Mouse (Mus musculus): ENCODE measurements around the gene Sp2. TPM values are rescaled to one million over a fixed set of nuclear protein-coding genes. Genes with fewer than 3 reads are reported as not detected.
A peak's percentile ranks its signal among the peaks of the same experiment; 100 is the strongest.

Sp2 gene
- total and polyA plus RNA-seq, 3 experiments = 15.4 to 19.3 (median 18.6) TPM

- DNase-seq = no peak
Measured at GRCm38 (mm10) chr11:96995836-96996772, 13.3 kb upstream of the Sp2 start.

GRCm38 (mm10) chr11:96995031-96995430 is 12.3 kb upstream of the Sp2 start:
- DNase-seq = no peak

DNA sequence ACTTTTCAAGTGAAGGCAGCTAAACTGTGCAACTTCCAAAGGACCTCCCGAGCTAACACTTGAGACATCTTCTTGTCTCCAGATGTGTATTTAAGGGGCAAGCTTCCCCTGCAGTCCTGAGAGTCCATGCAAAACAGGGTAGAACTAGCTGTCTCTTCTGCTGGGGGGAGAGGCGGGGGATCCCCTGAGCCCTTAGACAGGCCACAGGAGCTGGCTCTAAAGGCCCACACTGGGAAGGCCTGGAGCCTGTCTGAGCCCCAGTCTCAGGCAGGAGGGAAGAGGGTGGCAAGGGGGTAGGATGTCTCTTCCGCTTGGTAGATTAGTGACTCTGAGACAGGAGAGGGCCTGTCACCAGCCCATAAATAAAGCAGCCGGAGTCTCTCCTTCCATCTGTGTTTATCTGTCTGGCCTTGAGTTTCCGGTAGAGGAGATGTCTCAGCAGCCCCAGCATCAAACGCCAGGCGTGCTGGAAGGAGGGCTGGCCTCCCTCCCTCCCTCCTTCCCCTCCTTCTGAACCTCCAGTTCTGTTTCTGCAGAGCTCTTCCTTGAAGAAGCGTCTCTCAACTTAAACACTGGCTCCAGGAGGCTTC is 10.1 kb upstream of the Sp2 start:
- DNase-seq = peak; percentile 50

DNA sequence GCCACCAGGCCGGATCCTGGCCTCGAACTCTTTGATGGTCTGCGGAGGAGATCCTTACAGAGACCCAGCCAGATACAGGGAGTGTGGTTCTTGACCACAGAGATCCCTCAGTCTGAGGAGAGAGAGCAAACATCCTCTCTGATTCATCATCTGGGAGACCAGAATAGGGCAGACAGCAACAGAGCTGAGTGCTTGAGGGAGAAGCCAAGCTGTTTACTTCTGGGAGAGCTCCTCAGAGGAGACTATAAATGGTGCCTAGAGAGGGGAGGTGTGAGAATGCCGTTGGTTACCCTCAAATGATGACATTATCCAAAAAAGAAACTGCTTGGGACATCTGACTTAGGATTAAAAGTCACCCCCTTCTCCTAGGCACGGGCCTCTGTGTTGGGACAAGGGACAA is 8.7 kb upstream of the Sp2 start:
- DNase-seq = no peak

DNA sequence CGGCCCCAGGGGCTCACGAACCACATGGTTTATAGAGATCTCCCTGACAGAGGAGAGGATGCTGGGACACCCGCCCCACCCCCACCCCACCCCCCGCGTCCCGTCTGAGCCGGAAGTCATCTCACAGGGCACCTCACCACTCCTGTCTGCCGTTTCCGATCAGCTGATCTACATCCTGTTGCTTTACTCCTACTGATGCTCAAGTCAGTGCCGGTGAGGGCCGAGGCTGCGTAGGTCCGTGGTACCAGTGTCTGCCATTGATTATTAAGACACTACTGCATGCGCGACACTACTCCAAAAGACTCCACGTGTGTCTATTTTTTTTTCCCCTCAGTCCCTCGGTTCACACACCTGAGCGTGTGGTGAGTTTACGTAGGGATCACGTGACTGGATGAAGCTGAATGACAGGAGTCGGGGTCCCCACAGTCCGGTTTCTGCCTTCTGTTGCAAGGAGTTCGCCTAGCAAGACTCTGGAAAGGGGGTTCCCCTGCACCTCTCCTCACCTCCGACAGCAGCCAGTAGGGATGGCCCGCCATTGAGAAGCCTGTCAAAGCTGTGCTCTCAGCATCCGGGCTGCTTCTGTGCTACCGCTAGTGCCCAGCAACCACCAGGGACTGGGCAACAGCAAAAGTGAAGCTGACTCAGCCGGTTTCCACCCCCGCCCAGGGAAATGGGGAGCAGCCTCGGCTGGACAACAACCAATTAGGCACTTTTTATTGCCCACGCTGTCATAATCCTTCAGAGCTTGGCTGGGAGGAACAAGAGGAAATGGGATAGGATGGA is 5.3 kb upstream of the Sp2 start:
- DNase-seq = no peak

DNA sequence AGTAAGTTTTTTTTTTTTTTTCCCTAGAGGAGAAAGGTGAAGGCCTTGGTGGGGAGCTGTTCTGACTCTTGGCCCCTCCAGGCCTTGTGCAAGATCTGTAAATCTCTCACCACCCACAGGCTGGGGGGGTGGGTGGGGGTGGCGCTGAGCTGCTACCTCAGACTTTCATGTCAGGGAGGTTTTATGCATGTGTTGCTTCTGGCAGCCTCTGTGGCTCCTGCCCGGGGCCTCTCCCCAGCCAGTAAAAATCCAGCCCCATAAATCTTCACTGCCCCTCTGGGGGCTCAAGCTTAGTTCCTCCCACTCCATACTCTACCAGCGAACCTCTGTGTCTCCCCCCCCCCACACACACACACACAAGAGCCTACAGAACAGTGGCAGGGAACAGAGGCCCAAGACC is 3.7 kb upstream of the Sp2 start:
- no peak for DNase-seq

GRCm38 (mm10) chr11:96984903-96985302 is 2.1 kb upstream of the Sp2 start:
- no peak for DNase-seq

GRCm38 (mm10) chr11:96982355-96982754 is 404 bp downstream of the Sp2 start:
- peak; percentile 81 for DNase-seq

DNA sequence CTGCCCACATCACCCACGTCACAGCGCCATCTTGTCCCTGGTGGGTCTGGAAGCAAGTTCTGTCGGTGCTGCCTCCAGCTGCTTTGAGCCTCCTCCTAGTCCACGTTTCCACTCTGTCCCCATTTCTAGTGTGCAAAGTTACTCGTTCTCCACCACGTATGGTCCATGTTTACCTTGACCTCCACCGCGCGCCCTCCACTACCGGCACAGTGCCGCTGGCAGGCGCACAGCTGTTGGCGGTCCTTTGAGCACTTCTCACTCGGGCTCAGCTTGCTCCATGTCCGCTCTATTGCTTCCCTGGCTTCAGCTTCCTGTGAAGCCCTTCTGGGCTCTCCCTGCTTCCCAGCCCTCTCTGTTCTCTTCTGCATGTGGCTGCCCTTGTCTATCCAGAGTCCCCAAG is 1.3 kb downstream of the Sp2 start:
- no peak for DNase-seq

GRCm38 (mm10) chr11:96980021-96980420 is 2.7 kb downstream of the Sp2 start:
- DNase-seq = peak; percentile 40

DNA sequence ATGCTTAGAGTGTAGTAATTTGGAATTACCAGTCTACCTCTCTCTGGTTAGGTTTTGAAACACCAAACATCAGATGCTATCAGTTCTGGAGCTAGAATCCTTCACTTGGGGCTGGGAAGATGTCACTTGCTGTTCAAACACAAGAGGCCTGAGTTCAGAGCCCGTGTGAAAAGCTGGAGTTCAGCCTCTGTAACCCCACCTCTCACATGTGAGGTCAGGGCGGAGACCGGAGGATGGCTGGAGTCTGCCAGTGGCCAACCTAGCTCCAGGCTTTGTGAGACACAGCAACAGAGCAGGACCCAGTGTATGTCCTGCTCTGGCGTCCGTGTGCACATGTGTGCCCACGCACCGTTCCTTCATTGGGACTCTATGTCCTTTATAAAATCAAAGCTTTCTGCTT is 3.4 kb downstream of the Sp2 start:
- no peak for DNase-seq

DNA sequence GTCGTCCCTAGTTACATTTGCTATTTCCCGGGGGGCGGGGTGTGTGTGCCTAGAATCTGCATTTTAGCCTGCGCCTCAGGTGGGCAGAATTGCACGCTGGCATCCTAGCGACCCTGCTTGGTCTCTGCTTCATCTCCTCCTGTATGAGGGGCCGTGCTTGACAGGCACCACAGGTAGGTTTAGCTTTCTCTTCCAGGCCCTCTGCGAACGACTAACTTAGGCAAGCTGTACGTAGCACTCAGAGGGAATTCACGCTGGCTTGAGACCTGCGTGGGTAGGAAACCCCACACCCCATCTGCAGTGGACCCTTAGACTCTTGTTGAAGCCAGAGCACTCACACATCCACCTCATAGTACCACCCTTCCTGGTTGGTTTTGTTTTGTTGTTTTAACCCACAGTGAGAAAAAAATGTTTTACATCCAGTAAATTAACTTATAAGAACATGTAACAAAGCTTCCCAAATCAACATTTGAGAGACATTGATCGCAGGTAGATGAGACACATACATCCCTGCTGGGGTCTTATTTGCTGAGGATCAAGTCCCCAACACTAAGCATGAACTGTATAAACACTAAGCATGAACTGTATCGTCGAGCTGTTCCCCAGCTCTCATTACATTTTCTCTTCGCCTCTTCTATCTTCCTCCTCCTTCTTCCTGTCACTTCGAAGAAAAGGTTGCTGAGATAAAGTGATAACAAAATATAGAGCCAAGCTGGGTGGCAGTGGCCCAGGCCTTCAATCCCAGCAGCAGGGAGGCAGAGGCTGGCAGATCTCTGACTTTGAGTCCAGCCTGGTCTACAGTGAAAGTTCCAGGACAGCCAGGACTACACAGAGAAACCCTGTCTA is 4.1 kb downstream of the Sp2 start:
- no peak for DNase-seq

GRCm38 (mm10) chr11:96977606-96978400 is 5.0 kb downstream of the Sp2 start:
- DNase-seq = peak; percentile 100

DNA sequence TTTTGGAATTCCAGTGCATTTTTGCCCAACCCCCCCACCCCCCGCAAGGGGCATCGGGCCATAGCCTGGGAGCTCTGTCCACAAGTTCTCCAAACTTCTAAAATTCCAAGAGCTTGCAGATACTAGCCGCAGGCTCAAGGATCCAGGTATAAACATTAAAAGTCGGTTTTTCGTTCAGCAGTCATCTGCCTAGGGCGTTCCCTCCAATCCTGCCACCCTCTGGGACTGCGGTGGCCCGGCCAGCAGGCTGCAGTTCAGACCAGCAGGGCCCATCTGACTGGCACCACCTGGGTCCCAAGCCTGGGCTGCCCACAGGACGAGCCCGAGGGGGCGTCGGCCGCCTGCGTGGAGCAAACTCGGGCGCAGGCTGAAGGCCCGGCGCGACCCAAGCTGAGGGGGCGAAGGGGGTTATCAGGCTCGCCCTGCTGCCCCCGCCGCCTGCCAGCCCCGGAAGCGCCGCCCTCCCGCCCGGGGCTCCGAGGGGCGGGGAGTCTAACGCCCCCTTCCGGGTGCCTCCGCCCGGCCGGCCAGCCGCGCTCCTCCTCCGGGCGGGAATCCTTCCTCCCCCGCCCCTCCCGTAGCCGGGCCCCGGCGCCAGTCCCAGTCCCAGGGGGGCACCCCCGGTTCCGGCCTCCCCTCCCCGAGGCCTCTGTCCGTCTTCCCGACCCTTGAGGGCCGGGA is 5.7 kb downstream of the Sp2 start:
- DNase-seq = peak; percentile 95

DNA sequence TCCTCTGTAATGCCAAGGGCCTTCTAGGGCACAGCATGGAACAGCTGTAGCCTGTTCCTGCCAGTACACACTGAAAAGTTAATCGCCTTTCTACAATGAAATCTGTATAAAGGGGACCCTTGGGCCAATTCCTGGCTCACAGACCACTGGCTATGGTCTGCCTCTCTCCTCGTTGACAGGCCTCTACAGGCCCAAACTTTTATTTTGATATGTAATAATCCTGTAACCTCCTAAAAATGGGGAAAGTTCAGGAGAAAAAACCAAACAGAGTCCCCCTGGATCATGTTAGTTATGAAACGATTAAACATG is 6.4 kb downstream of the Sp2 start:
- DNase-seq = no peak

DNA sequence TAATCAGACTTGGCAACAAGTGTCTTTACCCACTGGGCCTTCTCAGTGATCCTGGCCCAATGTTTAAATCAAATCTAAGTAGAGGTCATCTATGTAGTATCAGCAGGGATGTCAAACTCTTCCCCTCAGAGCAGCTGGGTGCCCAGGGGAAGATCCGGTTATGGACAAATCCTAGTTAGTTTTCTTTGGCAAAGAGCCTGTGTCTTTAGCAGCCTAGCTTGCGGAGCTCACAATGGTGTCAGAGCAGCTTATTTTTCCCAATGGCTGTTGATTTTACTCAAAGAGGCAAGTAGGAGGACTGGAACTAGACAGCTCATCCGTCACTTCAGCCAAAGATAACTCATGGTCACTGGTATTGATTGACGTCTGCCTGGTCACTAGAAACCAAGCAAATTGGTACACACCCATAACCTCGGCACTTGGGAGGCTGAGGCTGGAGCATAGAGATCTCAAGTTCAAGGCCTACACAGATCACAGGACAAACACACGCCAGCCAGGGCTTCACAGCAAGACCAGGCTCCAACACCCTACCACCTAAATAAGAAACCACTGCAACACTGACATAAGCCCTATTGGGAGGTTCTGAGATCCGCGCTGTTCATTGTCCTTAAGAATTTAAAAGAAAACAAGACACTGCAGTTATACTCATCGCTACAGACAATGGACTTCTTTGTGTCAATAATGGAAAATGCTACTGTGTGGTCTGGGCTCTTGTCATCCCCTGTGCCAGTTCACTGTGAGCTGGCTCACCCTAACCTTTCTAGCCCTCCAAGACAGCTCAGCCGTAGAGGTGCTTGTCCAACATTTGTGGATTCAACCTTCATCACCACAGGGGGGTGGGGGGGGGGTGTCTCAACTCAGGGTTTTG is 7.0 kb downstream of the Sp2 start:
- peak; percentile 44 for DNase-seq

- no peak for DNase-seq
Measured at GRCm38 (mm10) chr11:96974813-96975212, 7.9 kb downstream of the Sp2 start.

- no peak for DNase-seq
Measured at GRCm38 (mm10) chr11:96973426-96973964, 9.3 kb downstream of the Sp2 start.

GRCm38 (mm10) chr11:96972906-96973305 is 9.9 kb downstream of the Sp2 start:
- no peak for DNase-seq

Data from adrenal gland, adult 2 months (tissue).